Mouse (Mus musculus) heart, postnatal 36 days (tissue): ENCODE data around the gene Mastl. TPM values are rescaled to one million over a fixed set of nuclear protein-coding genes. Genes with fewer than 3 reads are reported as not detected.

Source experiments
- DNase-seq, 2 experiments: peaks; one replicate each; pipeline ENCODE4 v3.0.0; 2021 to 2022
- intact Hi-C: fragments of 180-260 bp; cut with DNase I; formaldehyde crosslinking; loops from one replicate; pipeline ENCODE4 v1.15.1; 2025
- total RNA-seq, 2 experiments: library from RNA; stranded (reverse); gene quantifications; 2 replicates each; pipeline ENCODE4 v1.2.3; 2021

The Mastl gene
- under 1 TPM; 0.51 to 0.69 TPM for total RNA-seq

DNA sequence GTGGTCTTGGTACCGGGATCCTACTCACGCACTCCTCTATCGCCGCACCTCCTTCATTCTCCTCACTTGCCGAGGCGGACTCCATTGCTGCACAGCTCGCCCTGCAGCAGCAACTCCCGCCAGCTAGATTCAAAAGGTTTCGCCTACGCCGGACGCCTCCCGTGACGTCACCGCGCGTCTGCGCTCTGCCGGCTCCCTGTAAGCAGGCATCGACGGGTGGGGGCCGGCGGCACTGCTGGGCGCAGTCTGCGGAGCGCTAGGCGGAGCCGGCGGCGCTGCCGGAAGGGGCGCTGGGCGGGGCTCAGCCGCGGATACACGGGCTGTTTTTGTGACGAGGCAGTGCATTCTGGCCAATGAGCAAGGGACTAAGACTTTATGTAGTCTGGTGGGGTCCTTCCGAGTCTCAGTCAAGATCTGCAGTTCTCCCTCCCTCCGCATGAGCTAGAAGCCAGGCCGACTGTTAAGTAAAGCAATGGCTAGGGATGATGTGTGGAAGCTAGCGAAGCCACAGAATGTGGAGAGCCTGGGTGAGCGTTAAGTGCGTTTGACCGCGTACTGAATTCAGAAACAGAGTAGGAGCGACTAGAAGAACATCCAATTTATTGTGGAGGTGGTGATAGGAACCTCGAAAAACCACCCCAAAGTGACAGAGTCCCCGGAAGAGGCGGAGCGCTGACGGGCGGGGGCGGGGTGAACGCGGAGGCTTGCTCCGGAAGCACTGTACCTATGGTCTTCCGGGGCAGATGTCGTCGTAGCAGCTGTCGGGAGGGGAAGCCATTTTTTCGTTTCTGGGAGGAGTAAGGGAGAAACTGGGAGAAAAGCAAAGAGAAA, at the start of gene Mastl, which contains the start of gene Yme1l1:
Mastl (minus strand) TSS at position 248 of the 831 bp plus-strand sequence.
Yme1l1 (plus strand) TSS at position 593 of the 831 bp plus-strand sequence.
- intact Hi-C loops: loop anchor here (2.0 kb wide), 3 partner anchors 87 to 261 kb away; partner anchors contain the start of genes Abi1, Acbd5 and Pdss1
- peak; percentile 94 to 95 for DNase-seq

DNA sequence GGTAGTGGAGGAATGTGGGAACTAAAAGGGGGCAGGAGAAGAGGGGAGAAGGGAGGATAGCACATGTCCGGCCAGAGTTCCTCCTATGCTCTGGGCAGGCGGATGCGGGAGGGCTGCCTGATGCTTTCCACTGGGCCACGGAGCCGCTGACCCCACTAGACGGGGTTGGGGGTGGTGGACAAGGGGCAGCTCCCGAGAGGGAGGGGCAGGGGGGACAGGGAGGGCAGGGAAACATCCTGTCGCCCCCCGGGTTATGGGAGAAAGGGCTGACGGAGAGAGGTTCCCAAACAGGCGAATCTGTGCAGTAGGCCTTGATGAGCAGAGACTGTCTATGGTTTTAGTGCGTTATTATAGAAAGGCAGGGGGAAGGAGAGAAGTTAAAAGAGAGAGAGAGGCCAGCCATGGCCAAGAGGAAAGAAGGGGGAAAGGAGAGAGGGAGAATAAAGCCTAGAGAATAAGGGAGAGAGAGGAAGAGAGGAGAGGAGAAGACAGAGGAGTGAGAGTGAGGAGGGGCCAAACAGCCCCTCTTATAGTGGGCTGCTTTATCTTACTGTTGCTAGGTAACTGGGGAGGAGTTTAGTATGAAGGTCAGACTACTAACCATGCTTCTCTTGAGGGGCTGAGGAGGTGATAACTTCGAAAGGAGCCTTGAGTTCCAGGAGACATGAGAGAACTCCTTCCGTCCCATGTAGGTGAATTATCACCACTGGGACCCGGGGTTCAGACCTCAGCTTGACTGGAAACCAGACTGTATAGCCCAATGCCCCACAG, 47.3 kb upstream of the Mastl start:
- no peak for DNase-seq
- intact Hi-C loops: no loop called here

DNA sequence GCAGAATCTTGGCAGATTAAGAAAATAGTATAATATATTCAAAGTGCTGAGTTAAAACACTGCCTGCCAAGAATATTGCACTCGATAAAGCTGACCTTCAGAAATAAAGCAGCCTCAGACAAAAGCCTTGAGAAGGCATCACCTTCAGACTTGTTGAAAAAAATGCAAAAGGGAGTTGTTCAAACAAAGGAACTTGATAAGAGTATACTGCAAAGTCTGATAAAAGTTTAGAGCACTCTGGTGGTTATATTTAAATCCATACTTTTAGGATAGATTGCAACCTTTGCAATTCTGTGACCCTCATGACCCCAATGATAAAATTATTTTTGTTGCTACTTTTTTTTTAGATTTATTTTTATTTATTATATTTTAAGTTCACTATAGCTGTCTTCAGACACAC, 45.2 kb upstream of the Mastl start:
- no peak for DNase-seq
- intact Hi-C loops: no loop called here

DNA sequence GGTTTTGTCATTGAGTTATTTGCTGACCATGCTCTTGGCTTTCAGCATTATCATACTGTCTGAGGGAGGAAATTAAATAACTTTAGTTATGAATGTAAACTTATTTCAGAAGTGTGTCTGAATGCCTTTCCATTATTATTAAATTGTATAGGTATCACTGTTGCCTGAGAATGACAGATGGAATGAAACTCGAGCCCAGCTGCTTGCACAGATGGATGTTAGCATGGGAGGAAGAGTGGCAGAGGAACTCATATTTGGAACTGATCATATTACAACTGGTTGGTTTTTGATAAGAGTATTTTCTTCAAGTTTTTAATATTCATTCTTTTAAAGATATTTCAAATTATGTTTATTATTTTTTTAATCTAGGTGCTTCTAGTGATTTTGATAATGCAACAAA, 38.5 kb upstream of the Mastl start:
- intact Hi-C loops: no loop called here
- DNase-seq: no peak

DNA sequence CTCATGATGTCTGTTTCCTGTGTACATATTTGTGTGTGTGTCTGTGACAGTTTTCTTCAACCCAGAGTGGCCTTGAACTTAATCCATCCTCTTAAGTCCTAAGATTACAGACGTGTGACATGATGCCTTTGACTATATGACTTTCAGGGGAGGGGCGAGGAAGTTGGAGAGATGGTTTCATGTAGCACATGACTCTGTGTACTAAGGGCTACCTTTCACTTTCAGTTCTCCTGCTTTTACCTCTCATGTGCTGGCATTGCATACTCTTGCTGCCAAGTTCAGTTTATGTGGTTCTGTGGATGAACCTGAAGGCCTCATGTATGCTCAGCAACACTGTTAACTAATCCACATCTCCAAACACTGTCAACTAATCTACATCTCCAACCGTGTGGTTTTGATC, 16.5 kb upstream of the Mastl start:
- intact Hi-C loops: no loop called here
- DNase-seq: no peak

DNA sequence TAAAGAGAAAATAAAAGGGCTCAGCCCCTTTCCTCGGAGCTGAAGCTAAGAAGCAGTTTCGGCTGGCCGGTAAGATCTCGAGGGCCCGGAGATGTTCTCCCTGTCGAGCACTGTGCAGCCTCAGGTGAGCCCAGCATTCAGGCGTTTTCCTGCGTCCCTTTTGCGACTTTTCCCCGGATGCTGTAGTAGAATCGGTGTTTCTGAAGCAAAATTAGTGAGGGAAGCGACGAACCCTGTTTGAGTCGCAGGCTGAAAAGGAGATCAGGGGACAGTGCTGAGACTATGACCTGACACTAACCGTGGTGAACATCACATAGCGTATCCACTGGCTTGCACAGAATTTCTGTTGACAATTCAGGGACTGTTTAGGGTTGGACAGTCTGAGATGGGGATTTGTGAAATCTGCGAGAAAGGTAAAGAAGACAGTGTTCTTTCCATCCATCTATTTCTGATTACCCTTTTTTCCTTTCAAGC, 821 bp upstream of the Mastl start:
- DNase-seq: no peak
- intact Hi-C loops: loop anchor here (2.0 kb wide), 2 partner anchors 88 to 262 kb away; partner anchors contain the start of genes Acbd5 and Pdss1

DNA sequence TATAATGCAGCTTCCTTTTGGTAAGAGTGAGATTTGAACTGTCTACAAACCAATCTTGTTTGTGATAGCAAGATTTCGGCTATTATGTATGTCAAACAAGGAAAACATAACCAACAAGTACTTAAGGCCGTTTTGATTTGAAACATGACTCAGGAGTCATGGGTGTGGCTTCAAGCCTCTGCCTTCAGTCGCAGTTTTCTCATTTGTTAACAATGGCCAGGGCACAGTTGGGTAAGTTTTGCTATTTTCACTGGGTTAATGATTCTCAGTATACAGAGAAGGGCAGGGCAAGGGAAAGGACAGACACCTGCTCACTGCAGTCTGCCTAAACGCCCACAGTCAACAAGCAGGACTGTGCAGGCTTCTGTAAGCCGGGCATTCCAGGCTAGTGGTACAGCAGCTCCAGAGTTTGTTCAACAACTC, 614 bp downstream of the Mastl start:
- intact Hi-C loops: loop anchor here (2.0 kb wide), 1 partner anchor 114 kb away; the partner anchor contains the start of gene Abi1
- no peak for DNase-seq

DNA sequence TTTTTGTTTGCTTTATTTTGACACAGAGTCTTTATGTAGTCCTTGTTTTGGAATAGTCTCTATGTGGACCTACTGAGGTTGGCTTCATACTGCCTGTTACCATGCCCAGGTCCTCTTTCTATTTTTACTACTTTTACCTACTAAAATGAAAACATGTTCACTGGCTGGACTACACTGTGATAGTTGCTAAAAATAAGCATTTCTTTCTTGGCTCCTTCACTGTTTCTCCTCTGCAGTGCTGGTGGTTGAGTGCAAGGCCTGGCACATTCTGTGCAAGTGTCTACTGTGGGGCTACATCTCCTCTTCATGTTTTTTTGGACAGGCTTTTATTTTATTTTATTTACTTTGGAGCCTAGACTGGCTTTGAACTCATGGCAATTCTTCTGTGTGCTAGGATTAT, 36.3 kb downstream of the Mastl start:
- peak in 1 of 2 experiments; percentile 4 for DNase-seq
- intact Hi-C loops: no loop called here

DNA sequence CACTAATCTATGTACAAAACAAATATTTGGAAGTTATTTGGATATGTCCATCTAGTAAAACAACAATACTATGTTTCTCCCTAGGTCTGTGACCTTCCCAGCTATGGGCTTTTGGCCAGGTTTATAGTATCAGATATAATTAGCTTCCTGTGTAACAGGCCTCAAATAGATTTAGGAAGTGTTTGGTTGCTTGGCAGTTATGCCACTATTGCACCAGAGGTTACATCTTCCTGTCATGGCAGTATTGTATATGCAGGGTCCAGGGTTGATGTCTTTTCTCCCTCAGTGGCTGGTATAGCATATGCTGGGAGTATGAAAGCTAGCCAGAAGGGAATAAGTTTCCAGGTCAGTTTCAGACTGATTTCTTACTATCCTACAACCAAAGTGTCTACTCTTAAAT, 53.6 kb downstream of the Mastl start:
- intact Hi-C loops: no loop called here
- no peak for DNase-seq

DNA sequence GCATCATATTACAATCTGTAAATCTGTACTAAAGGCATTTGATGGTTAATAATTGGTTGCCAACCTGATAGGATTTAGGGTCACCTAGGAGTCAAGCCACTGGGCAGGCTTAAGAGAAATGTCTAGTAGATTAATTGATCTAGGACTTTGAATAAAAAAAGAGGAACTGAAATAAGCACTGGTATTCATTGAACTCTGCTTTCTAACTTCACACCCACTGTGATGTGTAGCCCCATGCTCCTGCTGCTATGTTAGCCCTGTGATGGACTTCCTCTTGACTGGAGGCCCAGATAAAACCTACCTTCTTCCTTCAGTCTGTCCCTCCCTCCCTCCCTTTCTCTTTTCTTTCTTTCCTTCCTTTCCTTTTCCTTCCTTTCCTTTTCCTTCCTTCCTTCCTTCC, 58.8 kb downstream of the Mastl start:
- DNase-seq: no peak
- intact Hi-C loops: no loop called here

DNA sequence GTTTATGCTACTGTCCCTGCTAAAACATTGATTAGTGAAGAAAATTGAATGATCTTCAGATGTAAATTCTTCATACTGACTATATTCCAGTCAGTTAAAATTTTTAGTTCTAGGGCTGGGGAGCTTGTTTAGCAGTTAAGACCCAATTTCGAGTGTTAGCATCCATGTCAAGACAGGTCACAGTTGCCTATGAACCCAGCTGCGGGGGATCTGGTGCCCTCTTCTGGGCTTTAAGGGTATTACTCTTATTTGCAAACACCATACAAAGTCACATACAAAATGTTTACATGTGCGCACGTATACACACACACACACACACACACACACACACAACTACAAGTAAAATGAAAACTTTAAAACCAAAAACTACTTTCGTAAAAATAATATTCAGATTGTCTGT, 63.6 kb downstream of the Mastl start:
- DNase-seq: peak in 1 of 2 experiments; percentile 17
- intact Hi-C loops: loop anchor here (2.0 kb wide), 1 partner anchor 51 kb away; the partner anchor contains the start of gene Abi1

DNA sequence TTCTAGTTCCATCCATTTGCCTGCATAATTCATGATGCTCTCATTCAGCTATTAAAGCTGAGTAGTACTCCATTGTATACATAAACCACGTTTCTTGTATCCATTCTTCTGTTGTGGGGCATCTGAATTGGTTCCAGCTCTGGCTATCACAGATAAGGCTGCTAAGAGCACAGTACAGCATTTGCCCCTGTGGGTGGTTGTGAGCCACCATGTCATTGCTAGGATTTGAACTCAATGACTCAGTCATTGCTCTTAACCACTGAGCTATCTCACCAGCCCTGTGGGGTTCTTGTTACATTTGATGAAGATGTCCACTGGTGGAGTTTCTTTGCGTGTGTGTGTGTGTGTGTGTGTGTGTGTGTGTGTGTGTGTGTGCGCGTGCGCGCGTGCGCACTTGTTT, 71.3 kb downstream of the Mastl start:
- DNase-seq: no peak
- intact Hi-C loops: no loop called here

DNA sequence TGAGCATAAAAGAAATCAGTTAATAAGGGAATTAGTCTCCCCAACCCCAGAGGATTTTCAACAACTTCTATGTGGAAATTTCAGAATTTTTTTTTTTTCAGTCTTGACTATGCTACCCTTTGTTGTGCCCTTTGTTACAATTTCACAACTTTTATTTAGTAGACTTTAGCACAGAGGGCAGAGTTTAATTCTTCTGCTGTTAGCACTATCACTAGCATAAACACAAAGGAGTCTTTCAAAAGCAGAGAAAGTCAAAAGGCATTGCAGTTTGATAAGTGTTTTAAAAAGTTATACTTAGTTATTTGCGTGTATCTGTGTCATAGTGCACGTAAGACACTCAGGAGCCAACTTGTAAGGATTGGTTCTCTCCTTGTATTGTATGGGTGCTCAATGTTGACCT, 77.2 kb downstream of the Mastl start:
- no peak for DNase-seq
- intact Hi-C loops: no loop called here

DNA sequence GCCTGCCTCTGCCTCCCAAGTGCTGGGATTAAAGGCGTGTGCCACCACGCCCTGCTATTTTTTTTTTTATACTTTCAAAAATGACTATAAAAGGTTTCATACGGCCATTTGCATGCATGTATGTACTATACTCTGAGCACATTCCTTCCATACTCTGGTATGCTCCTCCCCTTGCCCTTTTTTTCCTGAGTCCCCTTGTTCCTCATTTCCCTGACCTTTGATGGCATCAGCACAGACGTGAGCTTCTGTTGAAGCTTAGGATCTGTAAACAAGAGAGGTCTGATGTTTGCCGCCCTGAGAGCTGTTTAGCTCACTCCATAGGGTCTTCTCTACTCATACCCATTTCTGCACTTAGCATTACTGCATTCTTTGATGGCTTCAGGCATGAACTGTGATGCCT, 78.1 kb downstream of the Mastl start:
- intact Hi-C loops: no loop called here

DNA sequence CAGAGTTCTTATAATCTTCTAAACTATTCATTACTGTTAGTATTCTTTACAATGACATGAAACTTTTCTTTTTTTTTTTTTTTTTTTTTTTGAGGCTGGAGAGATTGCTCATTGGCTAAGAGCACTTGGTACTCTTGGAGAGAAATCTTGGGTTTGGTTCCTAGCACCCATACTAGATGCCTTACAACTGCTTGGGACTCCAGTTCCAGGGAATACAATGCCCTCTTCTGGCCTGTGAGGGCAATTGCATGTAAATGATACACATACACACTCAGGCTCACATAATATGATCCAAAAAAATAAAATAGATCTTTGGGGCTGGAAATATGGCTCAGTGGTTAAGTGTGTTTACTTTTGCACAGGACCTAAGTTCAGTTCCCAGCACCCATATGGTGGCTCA, 79.0 kb downstream of the Mastl start:
- intact Hi-C loops: no loop called here
- DNase-seq: no peak

More for the DNA sequence above, 78.1 kb downstream of the Mastl start:
- DNase-seq: no peak

DNA sequence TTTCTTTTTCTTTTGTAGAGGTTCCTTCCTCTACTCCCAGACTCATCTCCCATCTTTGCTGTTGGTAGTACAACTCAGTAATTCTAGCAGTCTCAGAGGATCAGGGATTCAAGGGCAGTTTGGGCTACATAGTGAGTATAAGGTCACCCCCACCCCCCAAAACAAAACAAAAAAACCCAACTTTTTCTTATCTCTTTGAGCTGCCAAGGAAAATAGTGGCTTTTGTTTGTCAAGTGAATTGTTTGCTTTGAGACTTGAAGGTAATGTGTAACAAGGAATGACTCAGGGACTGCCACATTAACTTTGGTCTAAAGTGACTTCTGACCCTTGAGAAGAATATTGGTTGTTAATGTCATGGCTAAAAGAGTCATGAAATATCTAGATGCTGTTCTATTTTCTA, 80.0 kb downstream of the Mastl start:
- no peak for DNase-seq
- intact Hi-C loops: no loop called here

DNA sequence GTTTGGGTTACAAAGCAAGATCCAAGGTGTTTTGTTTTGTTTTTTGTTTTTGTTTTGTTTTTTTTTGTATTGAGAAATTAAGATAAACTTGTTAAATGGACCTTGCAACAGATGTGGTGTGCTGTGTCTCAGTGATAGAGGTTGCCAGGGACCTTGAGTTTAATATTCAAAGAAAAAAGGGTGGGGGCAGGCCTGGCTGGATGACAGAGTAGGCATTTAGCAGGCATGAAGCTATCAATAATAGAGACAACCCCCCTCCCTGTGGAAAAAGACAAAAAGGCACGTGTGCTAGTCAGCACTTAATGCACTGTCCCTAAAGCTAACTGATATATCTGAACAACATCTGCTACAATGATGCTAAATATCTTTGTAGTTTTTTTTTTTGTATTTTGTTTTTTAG, 84.4 kb downstream of the Mastl start:
- intact Hi-C loops: no loop called here

DNA sequence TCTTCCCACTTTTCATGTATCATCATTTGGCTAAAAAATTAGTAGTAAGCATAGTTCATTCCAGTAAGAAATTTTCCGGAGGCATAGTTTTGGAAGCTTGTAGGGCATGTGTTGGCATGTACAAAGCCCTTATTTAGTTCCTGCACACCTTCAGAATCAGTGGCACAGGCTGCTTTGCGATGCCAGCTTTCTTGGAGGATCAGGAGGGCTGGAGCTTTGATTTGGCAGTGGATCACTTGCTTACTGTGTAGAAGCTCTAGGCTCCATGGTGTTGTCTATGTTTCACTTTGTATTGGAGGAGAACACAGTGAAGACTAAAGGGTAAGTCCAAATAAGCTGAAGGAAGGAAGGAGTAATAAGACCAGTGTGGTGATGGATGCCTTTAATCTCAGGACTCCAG, 85.3 kb downstream of the Mastl start:
- DNase-seq: no peak
- intact Hi-C loops: no loop called here

More for the DNA sequence above, 84.4 kb downstream of the Mastl start:
- no peak for DNase-seq

DNA sequence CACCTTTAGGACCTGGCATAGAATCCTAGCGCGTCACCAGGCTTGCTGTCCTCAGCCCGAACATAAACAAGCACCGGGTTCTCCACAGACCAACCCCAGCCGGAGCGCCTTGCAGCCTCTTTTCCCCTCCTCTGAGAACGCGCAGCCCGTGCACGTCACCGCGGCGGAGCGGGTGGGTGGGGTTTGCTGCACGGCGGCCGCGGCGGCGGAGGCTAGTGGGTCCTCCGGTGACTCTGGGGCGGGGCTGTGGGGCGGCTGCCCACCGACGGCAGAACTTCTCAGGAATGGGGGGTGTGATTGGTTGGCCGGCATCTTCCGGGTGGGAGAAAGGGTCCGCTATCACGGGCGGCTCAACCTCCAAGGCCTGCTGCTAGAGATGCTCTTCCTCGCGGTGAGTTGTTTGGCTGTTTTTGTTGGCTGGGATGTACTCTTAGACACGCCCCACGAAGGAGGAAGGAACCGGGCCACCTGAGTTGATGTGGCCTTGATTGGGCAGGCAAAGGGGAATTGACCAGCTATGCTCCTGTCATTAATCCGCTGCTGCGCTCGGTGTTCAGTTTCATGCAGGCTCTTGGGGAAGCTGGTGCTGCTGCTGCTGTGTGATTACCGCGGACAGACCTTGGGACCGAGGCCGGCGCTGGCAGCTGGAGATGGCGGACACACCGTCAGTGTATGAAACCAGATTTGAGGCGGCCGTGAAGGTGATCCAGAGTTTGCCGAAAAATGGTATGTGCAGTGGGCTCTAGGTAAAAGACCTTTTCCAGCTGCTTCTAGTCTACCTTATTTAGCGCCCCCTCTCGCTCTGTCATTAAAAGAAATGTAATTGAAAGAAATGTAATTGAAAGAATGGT, 86.7 kb downstream of the Mastl start:
- intact Hi-C loops: loop anchor here (1.0 to 2.0 kb wide), 2 partner anchors 29 to 88 kb away; partner anchors contain the start of genes Abi1, Mastl and Yme1l1
- DNase-seq: peak; percentile 94

DNA sequence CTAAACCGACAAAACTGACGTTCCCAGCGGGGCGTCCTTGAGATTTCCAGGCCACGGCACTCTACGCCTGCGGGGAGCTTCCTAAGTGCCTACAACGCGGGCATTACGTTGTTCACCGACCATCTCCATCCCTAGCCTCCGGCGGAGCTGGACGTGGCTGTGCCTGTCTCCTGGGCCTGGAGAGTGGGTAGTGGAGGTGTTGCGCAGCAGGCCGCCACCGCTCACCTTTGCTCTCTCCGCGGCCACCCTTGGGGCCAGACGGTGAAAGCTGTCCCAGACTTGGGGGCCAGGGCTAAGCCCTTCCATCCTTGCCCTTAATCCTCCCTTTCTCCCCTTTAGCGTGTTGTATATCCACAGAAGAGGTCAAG, 87.5 kb downstream of the Mastl start:
- intact Hi-C loops: loop anchor here (1.0 to 2.0 kb wide), 2 partner anchors 28 to 88 kb away; partner anchors contain the start of genes Abi1, Mastl and Yme1l1
- no peak for DNase-seq
